Mouse (Mus musculus) CD4-positive, CD25-positive, alpha-beta regulatory T cell, adult 4 months (primary cell): ENCODE results near the gene Jpt2. TPM values are rescaled to one million over a fixed set of nuclear protein-coding genes. Genes with fewer than 3 reads are reported as not detected.

Experiments used
- ATAC-seq: one replicate; pipeline ENCODE4 v1.8.0; 2017
- polyA plus RNA-seq, 2 experiments: library from polyadenylated mRNA; unstranded; fragments of 100-300 nt; shearing (Covaris generic); gene quantifications; one replicate each; pipeline ENCODE4 v1.2.1; 2017

Gene Jpt2
- polyA plus RNA-seq, 2 experiments from 2014 or later: 28.2 to 39.5 TPM

DNA sequence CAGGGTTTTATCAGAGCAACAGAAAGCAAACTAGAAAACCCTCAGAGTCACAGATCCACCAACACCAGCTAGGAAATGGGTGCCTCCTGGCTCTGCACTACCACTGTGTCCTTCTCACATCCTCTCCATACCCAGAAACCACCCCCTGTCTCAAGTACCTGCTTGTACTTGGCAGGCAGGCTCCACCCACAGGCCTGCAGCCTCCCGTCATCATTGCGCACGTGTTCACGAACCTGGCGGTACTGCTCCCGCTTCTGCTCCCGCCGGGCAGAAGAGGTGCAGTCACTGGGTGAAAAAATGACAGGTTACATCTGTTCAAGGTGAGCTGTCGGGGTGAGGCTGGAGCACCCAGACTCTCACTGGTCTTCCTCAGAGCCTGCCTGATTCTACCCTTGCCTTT lies 56.7 kb downstream of the Jpt2 start:
- ATAC-seq: no peak

DNA sequence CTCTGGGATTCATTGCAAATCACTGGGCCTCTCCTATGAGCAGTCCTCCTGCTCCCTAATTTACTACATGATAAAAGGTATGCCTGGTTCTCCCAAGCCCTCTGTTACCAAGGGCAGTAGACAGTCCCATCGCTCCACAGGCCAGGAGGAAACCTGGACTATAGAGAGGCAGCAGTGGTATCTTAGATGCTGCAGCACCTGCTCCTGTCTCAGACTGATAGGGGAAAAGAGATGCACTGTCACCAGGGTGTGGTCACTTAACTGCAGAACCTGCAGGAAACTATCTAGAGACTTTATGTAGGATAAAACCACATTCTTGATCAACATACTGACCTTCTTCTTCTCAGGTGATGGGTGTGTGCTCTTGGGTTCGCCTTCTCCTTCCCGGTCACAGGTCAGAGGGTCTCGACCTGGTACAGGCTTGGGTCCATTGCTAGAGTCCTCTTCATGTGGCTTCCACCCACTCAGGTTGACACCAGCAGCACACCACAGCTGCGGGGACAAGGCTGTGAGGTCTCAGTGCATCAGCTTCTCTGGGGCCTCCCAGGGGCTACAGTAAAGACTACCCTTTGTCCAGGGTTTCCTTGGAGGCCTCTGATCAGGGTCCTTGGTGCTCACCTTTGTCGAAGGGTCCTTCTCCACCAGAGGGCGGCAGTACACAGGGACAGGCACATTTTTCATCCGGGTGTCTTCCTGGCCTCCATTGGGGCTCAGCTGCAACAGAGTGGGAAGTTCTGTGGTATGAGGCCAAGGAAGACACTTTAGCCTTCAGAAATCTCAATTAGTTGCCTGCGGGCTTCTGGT lies 57.6 kb downstream of the Jpt2 start:
- ATAC-seq: no peak

DNA sequence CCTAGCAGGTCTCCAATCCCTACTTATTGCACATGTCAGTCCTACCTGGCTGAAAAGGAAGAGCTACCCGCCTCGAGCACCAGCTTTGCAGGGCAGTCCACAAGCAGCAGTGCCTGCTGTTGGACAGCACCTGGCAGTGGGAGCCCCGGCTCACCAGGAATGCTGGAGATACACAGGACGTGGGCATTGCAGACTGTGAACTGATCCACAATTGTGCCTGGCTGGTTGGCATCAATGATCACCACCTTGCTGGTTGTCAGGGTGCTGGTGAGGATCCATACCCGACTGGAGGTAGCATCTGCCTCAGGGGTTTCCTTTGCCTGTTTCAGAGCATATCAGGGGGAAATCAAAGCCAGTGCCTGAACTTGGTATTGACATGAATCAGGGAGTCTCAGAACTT lies 58.4 kb downstream of the Jpt2 start:
- no peak for ATAC-seq

DNA sequence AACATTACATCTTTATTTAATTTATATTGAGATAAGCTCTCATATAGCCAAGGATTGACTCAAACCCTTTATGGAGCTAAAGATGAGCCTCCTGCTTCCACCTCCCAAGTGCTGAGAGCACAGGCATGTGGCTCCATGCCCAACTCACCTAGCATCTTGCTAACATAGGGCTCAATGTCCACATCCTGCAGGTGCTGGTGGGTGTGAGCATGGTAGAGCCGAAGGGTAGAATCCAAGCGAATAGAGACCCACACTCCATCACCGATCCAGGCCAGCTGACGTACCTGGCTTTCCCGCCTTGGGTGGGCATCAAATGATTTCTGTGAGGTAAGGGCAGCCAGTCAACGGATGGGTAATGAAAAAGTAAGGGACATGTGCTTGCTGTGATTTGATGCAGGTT lies 60.5 kb downstream of the Jpt2 start:
- ATAC-seq: no peak

DNA sequence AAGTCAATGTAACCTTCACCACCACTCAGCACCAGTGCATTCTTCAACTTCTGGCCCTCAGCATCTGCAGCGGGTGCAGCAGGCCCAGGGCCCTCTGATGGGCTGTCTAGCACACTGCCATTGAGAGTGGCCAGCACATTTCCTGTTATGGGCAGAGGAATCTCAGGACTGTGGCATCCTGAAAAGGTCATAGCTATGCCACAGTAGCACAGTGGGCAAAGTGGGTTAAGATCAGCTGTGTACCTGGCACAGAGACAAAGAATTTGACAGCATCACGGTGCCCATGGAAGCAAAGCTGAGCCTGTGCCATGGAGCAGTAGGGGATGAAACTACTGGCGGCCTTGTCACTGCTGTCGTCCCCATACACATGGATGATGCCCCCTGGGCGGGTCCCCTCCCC lies 61.3 kb downstream of the Jpt2 start:
- no peak for ATAC-seq

DNA sequence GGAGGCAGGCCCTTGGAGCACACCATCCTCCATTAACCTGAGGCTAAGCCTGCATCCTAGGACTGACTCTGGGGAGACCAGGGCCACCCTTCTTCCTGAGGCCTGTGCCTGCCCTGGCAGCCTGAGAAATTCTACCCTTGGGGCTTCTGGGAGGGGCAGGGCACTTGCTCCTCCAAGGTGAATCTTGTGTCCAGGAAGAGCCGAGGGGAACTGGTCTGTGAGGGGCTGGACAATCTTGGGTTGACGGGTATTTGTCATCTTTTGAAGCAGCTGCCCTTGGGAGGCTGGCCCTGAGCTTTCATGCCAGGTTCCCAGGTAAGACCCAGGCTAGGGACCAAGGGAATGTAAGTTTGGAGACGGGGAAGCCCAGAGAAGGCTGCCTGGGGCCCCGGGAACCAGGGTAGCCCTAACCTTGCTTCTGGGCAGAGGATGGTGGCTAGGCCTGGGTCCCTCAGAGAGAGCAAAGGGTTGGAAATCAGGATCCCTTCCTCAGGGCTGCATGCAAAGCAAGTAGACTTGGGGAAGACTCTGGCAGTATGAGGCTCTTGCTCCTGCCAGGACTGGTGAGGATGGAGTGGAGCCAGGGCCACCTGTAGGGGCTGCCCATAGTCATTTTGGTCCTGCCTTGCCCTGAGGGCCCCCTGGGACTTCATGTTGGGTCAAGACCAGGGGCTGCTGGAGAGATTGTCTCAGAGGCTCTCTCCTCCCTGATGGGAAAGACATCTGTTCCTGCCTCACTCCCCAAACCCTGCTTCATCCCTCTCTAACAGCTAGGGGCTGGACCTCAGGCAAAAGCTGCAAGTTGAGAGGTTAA lies 62.2 kb downstream of the Jpt2 start:
- ATAC-seq: no peak

DNA sequence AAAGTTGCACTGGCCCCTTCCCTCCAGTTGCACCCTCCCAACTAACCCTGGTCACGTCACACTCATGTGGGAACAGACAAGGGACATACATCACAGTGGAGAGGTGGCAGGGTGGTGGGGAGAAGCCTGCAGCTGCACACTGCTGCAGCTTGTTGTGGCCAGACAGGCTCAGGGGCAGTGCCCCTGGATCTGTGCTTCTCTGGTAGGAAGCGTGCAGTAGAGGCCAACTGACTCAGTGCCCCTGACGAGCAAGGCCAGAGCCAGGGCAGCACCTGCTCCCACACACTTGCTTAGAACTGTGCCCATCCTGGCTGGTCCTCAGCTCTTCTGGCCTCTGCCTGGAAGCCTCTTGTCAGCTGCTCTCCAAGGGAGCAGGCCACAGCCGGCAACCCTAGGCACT lies 62.9 kb downstream of the Jpt2 start:
- ATAC-seq: no peak

DNA sequence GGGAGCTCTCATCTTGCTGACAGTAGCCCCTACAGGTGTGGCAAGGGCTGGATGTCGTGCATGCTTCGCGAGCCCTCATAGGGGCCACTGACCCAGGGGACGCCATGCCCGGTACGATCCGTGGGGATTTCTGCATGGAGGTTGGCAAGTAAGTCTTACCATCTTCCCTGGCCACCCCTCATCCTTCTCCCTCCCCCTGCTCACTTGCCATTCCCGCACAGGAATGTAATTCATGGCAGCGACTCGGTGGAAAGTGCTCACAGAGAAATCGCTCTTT lies 63.6 kb downstream of the Jpt2 start:
- no peak for ATAC-seq

DNA sequence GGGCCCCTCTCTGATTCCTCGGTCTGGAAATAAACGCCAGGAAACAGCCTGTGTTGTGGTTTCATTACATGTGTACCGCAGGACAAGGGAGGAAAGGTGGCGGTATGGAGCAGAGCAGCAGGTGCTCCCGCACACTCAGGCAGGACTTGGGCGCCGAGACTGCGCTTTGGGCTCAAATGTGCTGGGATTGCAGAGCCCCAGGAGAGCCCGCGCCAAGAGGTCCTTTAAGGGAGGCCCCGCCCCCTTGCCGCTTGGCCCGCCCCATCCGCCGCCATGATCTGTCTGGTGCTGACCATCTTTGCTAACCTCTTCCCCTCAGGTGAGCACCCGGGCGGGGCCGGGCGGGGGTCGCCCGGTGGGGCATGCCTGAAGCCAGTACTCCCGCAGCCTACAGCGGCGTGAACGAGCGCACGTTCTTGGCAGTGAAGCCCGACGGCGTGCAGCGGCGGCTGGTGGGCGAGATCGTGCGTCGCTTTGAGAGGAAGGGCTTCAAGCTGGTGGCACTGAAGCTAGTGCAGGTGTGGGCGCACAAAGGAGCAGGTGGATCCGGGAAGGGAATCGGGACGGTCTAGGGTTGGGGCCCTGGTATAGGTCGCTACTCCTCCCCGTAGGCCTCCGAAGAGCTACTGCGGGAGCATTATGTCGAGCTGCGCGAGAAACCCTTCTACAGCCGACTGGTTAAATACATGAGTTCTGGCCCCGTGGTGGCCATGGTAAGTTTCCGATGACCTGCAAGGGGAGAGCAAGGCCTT lies 64.1 kb downstream of the Jpt2 start, which contains the start of gene Nme3:
TSS of gene Nme3 (plus strand) at position 260 of the 752 bp plus-strand sequence.
- peak; percentile 51 for ATAC-seq

DNA sequence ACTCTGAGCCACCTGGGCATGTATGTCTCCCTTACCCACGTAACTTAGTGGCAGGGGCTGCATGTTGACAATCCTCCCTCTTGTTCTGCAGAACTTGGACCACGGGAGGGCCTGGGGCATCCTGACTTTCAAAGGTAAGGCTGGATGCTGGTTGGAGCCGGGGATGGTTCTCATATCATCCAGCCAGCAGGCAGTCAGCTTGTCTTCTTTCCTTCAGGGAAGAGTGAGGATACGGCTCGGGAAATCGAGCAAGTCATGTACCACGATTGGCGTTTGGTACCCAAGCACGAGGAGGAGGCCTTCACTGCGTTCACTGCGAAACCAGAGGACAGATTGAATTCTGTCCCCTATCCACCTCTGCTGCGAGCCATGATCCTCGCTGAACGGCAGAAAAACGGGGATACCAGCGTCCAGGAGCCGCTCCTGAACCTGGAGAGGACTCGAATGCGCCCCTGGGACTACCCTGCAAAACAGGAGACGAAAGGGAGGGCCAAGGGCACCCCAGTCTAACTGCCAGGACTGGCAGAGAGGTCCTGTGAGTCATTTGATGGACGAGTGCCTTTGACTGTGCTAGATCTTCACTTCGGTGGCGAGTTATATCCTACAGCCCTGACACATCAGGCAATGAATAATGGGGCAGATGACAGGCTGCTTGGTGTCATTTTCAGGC lies 64.8 kb downstream of the Jpt2 start:
- ATAC-seq: peak; percentile 2

DNA sequence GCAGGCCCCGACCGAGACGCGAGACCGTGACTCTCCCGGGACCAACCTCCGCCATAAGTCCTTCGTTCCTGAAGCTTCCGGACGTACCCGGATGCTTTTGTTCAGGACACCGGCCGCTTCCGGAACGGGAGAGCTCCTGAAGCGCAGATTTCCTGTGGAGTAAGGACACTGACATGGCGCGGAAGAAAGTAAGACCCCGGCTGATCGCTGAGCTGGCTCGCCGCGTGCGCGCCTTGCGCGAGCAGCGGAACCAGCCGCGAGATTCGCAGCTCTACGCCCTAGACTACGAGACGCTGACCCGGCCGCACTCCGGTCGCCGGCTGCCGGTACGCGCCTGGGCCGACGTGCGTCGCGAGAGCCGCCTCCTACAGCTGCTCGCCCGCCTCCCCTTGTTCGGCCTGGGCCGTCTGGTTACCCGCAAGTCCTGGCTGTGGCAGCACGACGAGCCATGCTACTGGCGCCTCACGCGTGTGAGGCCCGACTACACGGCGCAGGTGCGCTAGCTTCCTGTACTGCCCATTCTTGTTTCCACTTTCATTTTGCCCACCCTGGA lies 65.4 kb downstream of the Jpt2 start, which contains the start of the genes Eme2 and Mrps34:
TSS of gene Eme2 (minus strand) at position 93 of the 553 bp plus-strand sequence.
TSS of gene Mrps34 (plus strand) at position 122 of the 553 bp plus-strand sequence.
- peak; percentile 67 for ATAC-seq

DNA sequence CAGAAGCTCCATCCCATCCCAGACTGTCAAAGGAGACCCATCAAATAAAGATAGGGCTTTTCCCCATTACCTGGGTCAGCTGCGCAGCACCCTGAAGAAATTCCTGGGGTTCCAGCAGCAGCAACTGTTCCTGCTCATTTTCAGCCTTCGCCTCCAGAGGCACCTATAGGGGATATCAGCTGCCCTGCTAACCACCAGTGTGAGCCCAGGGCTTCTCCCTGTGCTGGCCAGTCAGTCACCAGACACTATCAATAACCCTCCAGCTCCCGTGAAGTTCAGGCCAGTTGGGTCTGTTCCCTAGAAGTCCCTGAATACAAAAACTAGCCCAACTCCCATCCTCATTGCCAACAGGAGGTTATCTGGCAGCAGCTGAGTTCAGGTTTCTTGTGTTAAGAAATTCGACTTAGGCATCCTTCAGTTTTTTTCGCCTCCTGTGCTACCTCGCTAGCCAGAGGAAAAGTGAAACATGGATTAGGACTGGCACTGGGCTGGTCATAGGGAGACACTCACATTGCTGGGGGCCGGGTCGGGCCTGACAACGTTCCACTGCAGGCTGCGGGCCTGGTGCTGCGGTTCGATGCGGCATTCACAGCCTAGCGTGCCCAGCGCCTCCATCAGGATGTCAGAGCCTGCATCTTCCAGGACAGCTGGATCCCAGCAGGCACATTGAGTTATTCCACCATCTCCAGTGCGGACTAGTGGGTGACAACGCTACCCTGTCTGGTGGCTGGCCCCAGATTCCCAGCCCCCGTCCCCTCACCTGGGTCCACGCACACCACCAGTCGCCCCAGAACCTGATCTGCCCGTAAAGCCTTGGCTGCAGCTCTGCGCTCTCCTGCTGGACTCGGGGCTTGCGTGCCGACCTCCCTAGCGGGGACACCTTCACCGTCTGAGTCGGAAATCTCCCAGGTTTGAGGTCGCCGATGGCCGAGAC lies 66.2 kb downstream of the Jpt2 start:
- ATAC-seq: peak; percentile 7

DNA sequence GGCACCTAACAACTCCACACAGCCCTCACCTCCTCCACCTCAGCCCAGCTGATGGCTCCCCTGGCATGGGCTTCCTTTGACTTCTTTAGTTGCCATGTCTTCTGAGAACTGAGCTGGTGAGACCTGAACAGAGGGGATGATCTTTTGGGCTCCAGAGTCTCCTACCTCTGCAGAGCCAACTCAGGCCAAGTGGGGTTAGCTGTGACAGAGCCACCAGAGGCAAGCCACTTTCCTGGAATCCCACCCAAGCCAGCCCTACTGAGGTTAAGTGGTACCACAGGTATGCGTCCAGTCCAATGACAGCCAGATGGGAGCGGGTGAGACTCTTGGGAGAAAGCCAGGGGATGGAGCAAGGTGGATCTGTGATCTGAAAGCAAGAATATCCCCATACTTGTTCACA lies 67.2 kb downstream of the Jpt2 start:
- ATAC-seq: no peak

DNA sequence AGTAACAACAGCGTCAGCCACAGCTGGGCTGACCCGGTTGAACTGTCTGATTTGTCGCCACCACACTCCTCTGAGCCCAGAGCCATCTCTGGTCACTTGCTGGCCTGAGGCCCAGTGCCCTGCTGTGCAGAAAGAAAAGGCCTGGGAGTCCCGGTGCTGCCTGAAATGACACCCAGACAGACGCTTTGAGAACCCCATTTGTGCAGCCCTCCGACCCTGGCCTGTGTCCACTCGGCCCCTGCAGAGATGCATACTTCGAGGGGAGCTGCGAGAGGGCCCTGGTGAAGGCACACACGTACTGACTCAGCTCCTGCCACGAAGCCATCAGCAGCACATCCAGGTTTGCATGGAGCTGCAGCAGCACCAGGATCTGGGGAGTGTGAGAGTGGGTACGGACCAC lies 67.7 kb downstream of the Jpt2 start:
- no peak for ATAC-seq

DNA sequence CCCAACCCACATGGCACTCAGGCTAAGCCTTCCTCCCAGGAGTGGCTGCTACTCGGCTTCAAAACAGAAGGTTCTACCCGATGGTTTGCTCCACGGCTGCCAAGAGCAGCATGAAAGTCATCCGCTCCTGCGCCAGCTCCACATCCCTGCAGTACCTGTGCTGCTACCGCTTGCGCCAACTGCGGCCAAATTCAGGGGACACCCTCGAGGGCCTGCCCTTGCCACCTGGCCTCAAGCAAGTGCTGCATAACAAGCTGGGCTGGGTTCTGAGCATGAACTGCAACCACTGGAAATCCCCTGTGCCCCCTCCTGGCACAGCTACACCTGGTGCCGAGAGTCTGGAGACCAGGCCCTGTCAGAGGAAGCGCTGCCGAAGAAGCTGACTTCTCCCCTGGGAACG lies 69.2 kb downstream of the Jpt2 start:
- ATAC-seq: no peak

DNA sequence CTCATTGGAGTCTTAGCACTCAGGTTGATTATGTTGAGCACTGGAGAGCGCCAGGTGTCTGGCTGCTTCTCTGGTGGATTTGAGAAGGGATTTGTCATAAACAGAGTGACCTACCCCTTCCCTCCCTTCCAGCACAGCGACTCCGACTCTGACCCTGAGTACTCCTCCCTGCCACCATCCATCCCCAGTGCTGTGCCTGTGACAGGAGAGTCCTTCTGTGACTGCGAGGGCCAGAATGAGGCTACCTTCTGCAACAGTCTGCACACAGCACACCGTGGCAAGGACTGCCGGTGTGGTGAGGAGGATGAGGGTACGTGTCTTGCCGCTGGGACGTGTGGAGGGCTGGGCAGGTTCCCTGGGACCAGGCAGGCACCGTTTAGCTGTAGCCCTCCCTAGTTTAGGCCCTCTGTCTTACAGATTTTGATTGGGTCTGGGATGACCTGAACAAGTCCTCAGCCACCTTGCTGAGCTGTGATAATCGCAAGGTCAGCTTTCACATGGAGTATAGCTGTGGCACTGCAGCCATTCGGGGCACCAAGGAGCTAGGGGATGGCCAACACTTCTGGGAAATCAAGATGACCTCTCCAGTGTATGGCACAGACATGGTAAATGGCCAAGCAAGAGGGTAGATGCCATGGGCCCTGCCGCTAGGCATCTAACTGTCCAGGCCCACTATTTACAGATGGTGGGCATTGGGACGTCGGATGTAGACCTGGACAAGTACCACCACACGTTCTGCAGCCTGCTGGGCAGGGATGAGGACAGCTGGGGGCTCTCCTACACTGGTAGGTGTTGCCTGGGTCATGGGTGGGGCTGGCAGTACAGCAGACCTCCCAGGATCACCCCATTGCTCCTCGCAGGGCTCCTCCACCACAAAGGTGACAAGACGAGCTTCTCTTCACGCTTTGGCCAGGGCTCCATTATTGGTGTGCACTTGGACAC lies 70.1 kb downstream of the Jpt2 start:
- ATAC-seq: no peak

DNA sequence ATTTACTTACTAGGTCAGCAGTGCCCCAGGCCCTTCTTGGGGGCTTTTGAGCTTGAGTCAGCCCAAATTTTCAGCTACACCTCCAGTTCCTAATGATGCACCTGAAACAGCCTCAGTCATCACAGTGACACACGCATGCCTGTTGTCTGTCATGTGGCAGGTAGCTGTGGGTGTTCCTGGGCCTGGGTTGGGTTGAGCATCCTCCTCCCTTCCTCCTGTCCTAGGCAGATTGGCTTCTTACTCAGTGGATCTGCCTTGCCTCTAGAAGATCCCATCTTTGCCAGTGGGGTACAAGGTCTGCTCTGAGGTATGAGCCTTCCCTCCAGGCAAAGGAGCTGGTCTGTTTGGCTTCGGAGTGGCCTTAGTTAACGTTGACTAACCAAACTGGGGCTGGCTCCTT lies 71.6 kb downstream of the Jpt2 start:
- no peak for ATAC-seq
